Comparison of ENCODE assay signal across 8 mouse cellular contexts in the genomic region with DNA sequence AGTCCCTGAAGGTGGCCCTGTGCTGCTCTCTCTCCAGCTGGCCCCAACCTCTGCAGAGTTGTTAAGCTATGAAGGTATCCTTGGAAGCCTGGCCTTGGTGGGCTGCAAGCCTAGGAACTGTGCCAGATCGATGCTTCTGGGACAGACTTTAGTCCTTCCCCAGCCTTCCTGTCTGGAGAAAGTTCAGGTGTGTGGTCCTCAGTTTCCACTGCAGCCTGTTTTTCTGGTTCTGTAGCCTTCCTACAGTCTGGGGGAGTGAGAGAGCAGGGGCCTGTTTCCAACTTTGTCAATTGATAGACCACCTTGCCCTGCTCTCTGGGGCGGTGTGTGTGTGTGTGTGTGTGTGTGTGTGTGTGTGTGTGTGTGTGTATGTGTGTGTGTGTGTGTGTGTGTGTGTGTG.
DNase-seq lines count a peak whose midpoint lies in the region; ATAC-seq and TF ChIP-seq lines count a peak whose summit lies in the region.

No protein-coding gene starts in this region.

- peak overlapping the region; percentile 17; the same call in 1 of the 2 replicates for H3K9ac ChIP-seq in lung, embryonic 14.5 days
- peak overlapping the region; percentile 93 for H3K9ac ChIP-seq in forebrain, embryonic 13.5 days

- no peak for TF ChIP-seq CTCF in lung, embryonic 14.5 days (IDR thresholded peaks at IDR 0.05; ENCODE audit: low read depth)
- no peak for TF ChIP-seq CTCF in olfactory bulb, adult 2 months (IDR thresholded peaks at IDR 0.05; ENCODE audit: insufficient read depth, low read depth, low read length)

- DNase-seq in lung, embryonic 14.5 days = peak; percentile 53
- DNase-seq in lung, postnatal 25 days (ENCODE audit: low spot score) = no peak
- no peak for DNase-seq in limb, embryonic 10.5 days (ENCODE audit: low spot score)
- DNase-seq in frontal cortex, adult 2 months (ENCODE audit: extremely low spot score in 1 of 2, low spot score in 1 of 2) = no peak
- no peak for DNase-seq in embryo, embryonic 9.5 days (ENCODE audit: extremely low spot score)
- no peak for DNase-seq in gastrocnemius, postnatal 25 days

- ATAC-seq in lung, embryonic 14.5 days (ENCODE audit: insufficient read depth) = no peak
- ATAC-seq in forebrain, embryonic 13.5 days = peak; percentile 2; the same call in 1 of the 2 replicates

- H3K4me2 ChIP-seq in lung, embryonic 14.5 days = peak overlapping the region; percentile 89
- H3K4me2 ChIP-seq in forebrain, embryonic 13.5 days = peak overlapping the region; percentile 76

- no peaks in the 10 kb centered on the region for H3K36me3 ChIP-seq in lung, embryonic 14.5 days (ENCODE audit: insufficient read depth)
- no peaks in the 10 kb centered on the region for H3K36me3 ChIP-seq in forebrain, embryonic 13.5 days (ENCODE audit: poor library complexity, severe bottlenecking)
- H3K36me3 ChIP-seq in limb, embryonic 10.5 days = no peaks in the 10 kb centered on the region

- no peaks in the 10 kb centered on the region for H3K9me3 ChIP-seq in lung, embryonic 14.5 days (ENCODE audit: low read depth, low read length)
- no peaks in the 10 kb centered on the region for H3K9me3 ChIP-seq in forebrain, embryonic 13.5 days (replicated peaks)
- H3K9me3 ChIP-seq in limb, embryonic 10.5 days (replicated peaks) = no peaks in the 10 kb centered on the region

- no peak for TF ChIP-seq POLR2A in olfactory bulb, adult 2 months (IDR thresholded peaks at IDR 0.05; ENCODE audit: insufficient read depth, low read depth, low read length)

- H3K4me3 ChIP-seq in lung, embryonic 14.5 days (ENCODE audit: low read depth, low read length) = no peak overlapping the region
- peak overlapping the region; percentile 73 for H3K4me3 ChIP-seq in forebrain, embryonic 13.5 days
- peak overlapping the region; percentile 87 for H3K4me3 ChIP-seq in limb, embryonic 10.5 days
- H3K4me3 ChIP-seq in olfactory bulb, adult 2 months (ENCODE audit: insufficient read depth, low read depth, low read length) = peak overlapping the region; percentile 72; the same call in 1 of the 2 replicates

- peaks cover 28% of the 10 kb centered on the region for H3K4me1 ChIP-seq in lung, embryonic 14.5 days (ENCODE audit: insufficient read depth)
- peaks cover 45% of the 10 kb centered on the region for H3K4me1 ChIP-seq in forebrain, embryonic 13.5 days
- peaks cover 65% of the 10 kb centered on the region for H3K4me1 ChIP-seq in limb, embryonic 10.5 days
- peaks cover 25% of the 10 kb centered on the region for H3K4me1 ChIP-seq in olfactory bulb, adult 2 months (ENCODE audit: control insufficient read depth, insufficient read depth, low read length)

- peak overlapping the region; percentile 96 for H3K27ac ChIP-seq in lung, embryonic 14.5 days (ENCODE audit: low read depth)
- H3K27ac ChIP-seq in forebrain, embryonic 13.5 days = peak overlapping the region; percentile 98
- H3K27ac ChIP-seq in limb, embryonic 10.5 days = peak overlapping the region; percentile 98
- peak overlapping the region; percentile 83 for H3K27ac ChIP-seq in olfactory bulb, adult 2 months (ENCODE audit: insufficient read depth, low read depth, low read length)

- no peaks in the 10 kb centered on the region for H3K27me3 ChIP-seq in lung, embryonic 14.5 days (ENCODE audit: insufficient read depth, low read length)
- no peaks in the 10 kb centered on the region for H3K27me3 ChIP-seq in forebrain, embryonic 13.5 days
- no peaks in the 10 kb centered on the region for H3K27me3 ChIP-seq in limb, embryonic 10.5 days (ENCODE audit: low read depth, poor library complexity, severe bottlenecking)

- WGBS in lung, embryonic 14.5 days = 19% methylated on average over 2 of the region's 2 CpGs
- WGBS in forebrain, embryonic 13.5 days = 38% methylated on average over 2 of the region's 2 CpGs
- 63% methylated on average over 2 of the region's 2 CpGs for WGBS in limb, embryonic 10.5 days
- 26% methylated on average over 2 of the region's 2 CpGs for WGBS in olfactory bulb, adult 2 months
